Mouse (Mus musculus): Measurements from ENCODE around the gene Auts2. TPM values are rescaled to one million over a fixed set of nuclear protein-coding genes. Genes with fewer than 3 reads are reported as not detected.

Gene Auts2
- polyA plus RNA-seq, 1 experiment from 2014 or later: 53.4 TPM

- peaks cover 13% of the 10 kb centered on the region for H3K4me1 ChIP-seq (ENCODE audit: control insufficient read depth, insufficient read depth, low read length)
- DNase-seq (ENCODE audit: low spot score): peak; percentile 46
- no peak overlapping the region for H3K4me3 ChIP-seq (ENCODE audit: low read depth, low read length)
- WGBS: 32% methylated on average over 8 of the region's 8 CpGs
- no peak for ATAC-seq (ENCODE audit: insufficient number of reproducible peaks, low FRiP score, low TSS enrichment, low read depth)
- H3K9me3 ChIP-seq (ENCODE audit: control insufficient read depth, low read length): no peaks in the 10 kb centered on the region
- H3K27ac ChIP-seq (replicated peaks; ENCODE audit: low read depth, low read length): no peak overlapping the region
- H3K4me2 ChIP-seq (ENCODE audit: low read depth, severe bottlenecking): no peak overlapping the region
- no peak overlapping the region for H3K9ac ChIP-seq (ENCODE audit: low read length)
- no peaks in the 10 kb centered on the region for H3K36me3 ChIP-seq (ENCODE audit: control insufficient read depth, insufficient read depth, low read length)
- no peaks in the 10 kb centered on the region for H3K27me3 ChIP-seq (ENCODE audit: control insufficient read depth, insufficient read depth, low read length)
Measured at GRCm38 (mm10) chr5:131789601-131790000, 753.5 kb downstream of the Auts2 start.

GRCm38 (mm10) chr5:131788008-131788407, 755.1 kb downstream of the Auts2 start:
- DNase-seq (ENCODE audit: low spot score): no peak
- H3K9me3 ChIP-seq (ENCODE audit: control insufficient read depth, low read length): no peaks in the 10 kb centered on the region
- H3K4me1 ChIP-seq (ENCODE audit: control insufficient read depth, insufficient read depth, low read length): peaks cover 9% of the 10 kb centered on the region
- no peak overlapping the region for H3K4me3 ChIP-seq (ENCODE audit: low read depth, low read length)
- H3K27ac ChIP-seq (replicated peaks; ENCODE audit: low read depth, low read length): no peak overlapping the region
- ATAC-seq (ENCODE audit: insufficient number of reproducible peaks, low FRiP score, low TSS enrichment, low read depth): no peak
- no peaks in the 10 kb centered on the region for H3K36me3 ChIP-seq (ENCODE audit: control insufficient read depth, insufficient read depth, low read length)
- no peaks in the 10 kb centered on the region for H3K27me3 ChIP-seq (ENCODE audit: control insufficient read depth, insufficient read depth, low read length)
- H3K4me2 ChIP-seq (ENCODE audit: low read depth, severe bottlenecking): no peak overlapping the region
- WGBS: 74% methylated on average over 6 of the region's 6 CpGs
- no peak overlapping the region for H3K9ac ChIP-seq (ENCODE audit: low read length)

- no peak for ATAC-seq (ENCODE audit: insufficient number of reproducible peaks, low FRiP score, low TSS enrichment, low read depth)
- WGBS: 61% methylated on average over 3 of the region's 3 CpGs
- peaks cover 3% of the 10 kb centered on the region; the same call in 1 of the 2 replicates for H3K4me1 ChIP-seq (ENCODE audit: control insufficient read depth, insufficient read depth, low read length)
- H3K9me3 ChIP-seq (ENCODE audit: control insufficient read depth, low read length): no peaks in the 10 kb centered on the region
- no peak overlapping the region for H3K27ac ChIP-seq (replicated peaks; ENCODE audit: low read depth, low read length)
- H3K4me2 ChIP-seq (ENCODE audit: low read depth, severe bottlenecking): no peak overlapping the region
- DNase-seq (ENCODE audit: low spot score): no peak
- H3K4me3 ChIP-seq (ENCODE audit: low read depth, low read length): no peak overlapping the region
- H3K27me3 ChIP-seq (ENCODE audit: control insufficient read depth, insufficient read depth, low read length): no peaks in the 10 kb centered on the region
- H3K36me3 ChIP-seq (ENCODE audit: control insufficient read depth, insufficient read depth, low read length): no peaks in the 10 kb centered on the region
- H3K9ac ChIP-seq (ENCODE audit: low read length): no peak overlapping the region
Measured at GRCm38 (mm10) chr5:131783241-131783640, 759.9 kb downstream of the Auts2 start.

GRCm38 (mm10) chr5:131781063-131781462, 762.1 kb downstream of the Auts2 start:
- Histone ChIP-seq H3K36me3 (ENCODE audit: control insufficient read depth, insufficient read depth, low read length) (no peaks in the 10 kb centered on the region), H3K9ac (ENCODE audit: low read length) (no peak overlapping the region), H3K9me3 (ENCODE audit: control insufficient read depth, low read length) (no peaks in the 10 kb centered on the region), H3K27me3 (ENCODE audit: control insufficient read depth, insufficient read depth, low read length) (no peaks in the 10 kb centered on the region), H3K4me1 (ENCODE audit: control insufficient read depth, insufficient read depth, low read length) (peaks cover 8% of the 10 kb centered on the region), H3K27ac (replicated peaks; ENCODE audit: low read depth, low read length) (no peak overlapping the region), H3K4me2 (ENCODE audit: low read depth, severe bottlenecking) (no peak overlapping the region), H3K4me3 (ENCODE audit: low read depth, low read length) (no peak overlapping the region)
- WGBS: 91% methylated on average over 14 of the region's 14 CpGs
- DNase-seq (ENCODE audit: low spot score) (no peak), ATAC-seq (ENCODE audit: insufficient number of reproducible peaks, low FRiP score, low TSS enrichment, low read depth) (no peak)

GRCm38 (mm10) chr5:131779171-131779570, 764.0 kb downstream of the Auts2 start:
- H3K36me3 ChIP-seq (ENCODE audit: control insufficient read depth, insufficient read depth, low read length): no peaks in the 10 kb centered on the region
- no peak overlapping the region for H3K4me3 ChIP-seq (ENCODE audit: low read depth, low read length)
- ATAC-seq (ENCODE audit: insufficient number of reproducible peaks, low FRiP score, low TSS enrichment, low read depth) (no peak), DNase-seq (ENCODE audit: low spot score) (no peak)
- H3K4me1 ChIP-seq (ENCODE audit: control insufficient read depth, insufficient read depth, low read length): peaks cover 23% of the 10 kb centered on the region
- no peaks in the 10 kb centered on the region for H3K27me3 ChIP-seq (ENCODE audit: control insufficient read depth, insufficient read depth, low read length)
- H3K4me2 ChIP-seq (ENCODE audit: low read depth, severe bottlenecking): no peak overlapping the region
- no peaks in the 10 kb centered on the region for H3K9me3 ChIP-seq (ENCODE audit: control insufficient read depth, low read length)
- H3K9ac ChIP-seq (ENCODE audit: low read length): no peak overlapping the region
- no peak overlapping the region for H3K27ac ChIP-seq (replicated peaks; ENCODE audit: low read depth, low read length)

- H3K27ac ChIP-seq (replicated peaks; ENCODE audit: low read depth, low read length): peak overlapping the region; percentile 76
- DNase-seq (ENCODE audit: low spot score): peak; percentile 68
- peaks cover 23% of the 10 kb centered on the region for H3K4me1 ChIP-seq (ENCODE audit: control insufficient read depth, insufficient read depth, low read length)
- no peaks in the 10 kb centered on the region for H3K27me3 ChIP-seq (ENCODE audit: control insufficient read depth, insufficient read depth, low read length)
- no peak overlapping the region for H3K4me3 ChIP-seq (ENCODE audit: low read depth, low read length)
- ATAC-seq (ENCODE audit: insufficient number of reproducible peaks, low FRiP score, low TSS enrichment, low read depth): peak; percentile 80; the same call in 1 of the 2 replicates
- H3K9me3 ChIP-seq (ENCODE audit: control insufficient read depth, low read length): no peaks in the 10 kb centered on the region
- peak overlapping the region; percentile 36; the same call in 1 of the 2 replicates for H3K4me2 ChIP-seq (ENCODE audit: low read depth, severe bottlenecking)
- 8% methylated on average over 5 of the region's 5 CpGs for WGBS
- H3K9ac ChIP-seq (ENCODE audit: low read length): no peak overlapping the region
- no peaks in the 10 kb centered on the region for H3K36me3 ChIP-seq (ENCODE audit: control insufficient read depth, insufficient read depth, low read length)
Measured at GRCm38 (mm10) chr5:131775672-131776071, 767.5 kb downstream of the Auts2 start.

GRCm38 (mm10) chr5:131775222-131775621, 767.9 kb downstream of the Auts2 start:
- peaks cover 23% of the 10 kb centered on the region for H3K4me1 ChIP-seq (ENCODE audit: control insufficient read depth, insufficient read depth, low read length)
- H3K9me3 ChIP-seq (ENCODE audit: control insufficient read depth, low read length): no peaks in the 10 kb centered on the region
- H3K27me3 ChIP-seq (ENCODE audit: control insufficient read depth, insufficient read depth, low read length): no peaks in the 10 kb centered on the region
- H3K27ac ChIP-seq (replicated peaks; ENCODE audit: low read depth, low read length): peak overlapping the region; percentile 76
- H3K4me2 ChIP-seq (ENCODE audit: low read depth, severe bottlenecking): peak overlapping the region; percentile 36; the same call in 1 of the 2 replicates
- H3K36me3 ChIP-seq (ENCODE audit: control insufficient read depth, insufficient read depth, low read length): no peaks in the 10 kb centered on the region
- H3K4me3 ChIP-seq (ENCODE audit: low read depth, low read length): no peak overlapping the region
- ATAC-seq (ENCODE audit: insufficient number of reproducible peaks, low FRiP score, low TSS enrichment, low read depth) (peak; percentile 87), DNase-seq (ENCODE audit: low spot score) (peak; percentile 79)
- no peak overlapping the region for H3K9ac ChIP-seq (ENCODE audit: low read length)
- 15% methylated on average over 12 of the region's 12 CpGs for WGBS

GRCm38 (mm10) chr5:131774792-131775191, 768.4 kb downstream of the Auts2 start:
- no peaks in the 10 kb centered on the region for H3K27me3 ChIP-seq (ENCODE audit: control insufficient read depth, insufficient read depth, low read length)
- H3K9ac ChIP-seq (ENCODE audit: low read length): no peak overlapping the region
- H3K9me3 ChIP-seq (ENCODE audit: control insufficient read depth, low read length): no peaks in the 10 kb centered on the region
- H3K36me3 ChIP-seq (ENCODE audit: control insufficient read depth, insufficient read depth, low read length): no peaks in the 10 kb centered on the region
- peak overlapping the region; percentile 36; the same call in 1 of the 2 replicates for H3K4me2 ChIP-seq (ENCODE audit: low read depth, severe bottlenecking)
- WGBS: 51% methylated on average over 6 of the region's 6 CpGs
- DNase-seq (ENCODE audit: low spot score): peak; percentile 41
- ATAC-seq (ENCODE audit: insufficient number of reproducible peaks, low FRiP score, low TSS enrichment, low read depth): peak; percentile 38
- H3K27ac ChIP-seq (replicated peaks; ENCODE audit: low read depth, low read length): peak overlapping the region; percentile 76
- H3K4me1 ChIP-seq (ENCODE audit: control insufficient read depth, insufficient read depth, low read length): peaks cover 23% of the 10 kb centered on the region
- H3K4me3 ChIP-seq (ENCODE audit: low read depth, low read length): no peak overlapping the region

GRCm38 (mm10) chr5:131772616-131773015, 770.5 kb downstream of the Auts2 start:
- Histone ChIP-seq H3K9ac (ENCODE audit: low read length) (no peak overlapping the region), H3K27me3 (ENCODE audit: control insufficient read depth, insufficient read depth, low read length) (no peaks in the 10 kb centered on the region), H3K4me3 (ENCODE audit: low read depth, low read length) (no peak overlapping the region), H3K27ac (replicated peaks; ENCODE audit: low read depth, low read length) (no peak overlapping the region), H3K9me3 (ENCODE audit: control insufficient read depth, low read length) (no peaks in the 10 kb centered on the region), H3K4me2 (ENCODE audit: low read depth, severe bottlenecking) (no peak overlapping the region), H3K36me3 (ENCODE audit: control insufficient read depth, insufficient read depth, low read length) (no peaks in the 10 kb centered on the region), H3K4me1 (ENCODE audit: control insufficient read depth, insufficient read depth, low read length) (peaks cover 23% of the 10 kb centered on the region)
- DNase-seq (ENCODE audit: low spot score) (no peak), ATAC-seq (ENCODE audit: insufficient number of reproducible peaks, low FRiP score, low TSS enrichment, low read depth) (no peak)
- WGBS: 91% methylated on average over 1 of the region's 1 CpGs

Measured in limb, embryonic 11.5 days (tissue).